Mouse (Mus musculus): ENCODE results near the gene Ephb2. TPM values are rescaled to one million over a fixed set of nuclear protein-coding genes. Genes with fewer than 3 reads are reported as not detected.

Ephb2 gene
- total RNA-seq, 2 experiments from 2014 or later, result 0.49 to 0.89 TPM

GRCm38 (mm10) chr4:136772952-136773584 is 62.7 kb downstream of the Ephb2 start:
- intact Hi-C loops (cut with DNase I), result no loop called here
- no peak for DNase-seq (ENCODE audit: low spot score)

- DNase-seq (ENCODE audit: low spot score), result no peak
- intact Hi-C loops (cut with DNase I), result no loop called here
Measured at GRCm38 (mm10) chr4:136772318-136772717, 63.5 kb downstream of the Ephb2 start.

GRCm38 (mm10) chr4:136770718-136771117 is 65.1 kb downstream of the Ephb2 start:
- intact Hi-C loops (cut with DNase I), result no loop called here
- no peak for DNase-seq (ENCODE audit: low spot score)

GRCm38 (mm10) chr4:136768499-136768898 is 67.3 kb downstream of the Ephb2 start:
- DNase-seq (ENCODE audit: low spot score), result no peak
- intact Hi-C loops (cut with DNase I), result no loop called here

- DNase-seq (ENCODE audit: low spot score), result no peak
- intact Hi-C loops (cut with DNase I), result no loop called here
Measured at GRCm38 (mm10) chr4:136765080-136765479, 70.7 kb downstream of the Ephb2 start.

- no peak for DNase-seq (ENCODE audit: low spot score)
- intact Hi-C loops (cut with DNase I), result no loop called here
Measured at GRCm38 (mm10) chr4:136763349-136763748, 72.4 kb downstream of the Ephb2 start.

- intact Hi-C loops (cut with DNase I), result no loop called here
- no peak for DNase-seq (ENCODE audit: low spot score)
Measured at GRCm38 (mm10) chr4:136761713-136762380, 73.9 kb downstream of the Ephb2 start.

- intact Hi-C loops (cut with DNase I), result no loop called here
- DNase-seq (ENCODE audit: low spot score), result no peak
Measured at GRCm38 (mm10) chr4:136760882-136761281, 74.9 kb downstream of the Ephb2 start.

GRCm38 (mm10) chr4:136757096-136757495 is 78.7 kb downstream of the Ephb2 start:
- intact Hi-C loops (cut with DNase I), result no loop called here
- DNase-seq (ENCODE audit: low spot score), result no peak

- intact Hi-C loops (cut with DNase I), result no loop called here
Measured at GRCm38 (mm10) chr4:136756486-136756885, 79.3 kb downstream of the Ephb2 start.

GRCm38 (mm10) chr4:136755364-136755811 is 80.4 kb downstream of the Ephb2 start:
- DNase-seq (ENCODE audit: low spot score), result no peak
- intact Hi-C loops (cut with DNase I), result no loop called here

More at GRCm38 (mm10) chr4:136756486-136756885, 79.3 kb downstream of the Ephb2 start:
- DNase-seq (ENCODE audit: low spot score), result no peak

- intact Hi-C loops (cut with DNase I), result no loop called here
- no peak for DNase-seq (ENCODE audit: low spot score)
Measured at GRCm38 (mm10) chr4:136754256-136754655, 81.5 kb downstream of the Ephb2 start.

GRCm38 (mm10) chr4:136751355-136752020 is 84.3 kb downstream of the Ephb2 start:
- intact Hi-C loops (cut with DNase I), result no loop called here
- no peak for DNase-seq (ENCODE audit: low spot score)

- no peak for DNase-seq (ENCODE audit: low spot score)
- intact Hi-C loops (cut with DNase I), result no loop called here
Measured at GRCm38 (mm10) chr4:136750578-136751338, 85.0 kb downstream of the Ephb2 start.

- DNase-seq (ENCODE audit: low spot score), result no peak
- intact Hi-C loops (cut with DNase I), result no loop called here
Measured at GRCm38 (mm10) chr4:136749851-136750577, 85.8 kb downstream of the Ephb2 start.

- intact Hi-C loops (cut with DNase I), result no loop called here
- no peak for DNase-seq (ENCODE audit: low spot score)
Measured at GRCm38 (mm10) chr4:136749431-136749830, 86.4 kb downstream of the Ephb2 start.

GRCm38 (mm10) chr4:136748842-136749392 is 86.9 kb downstream of the Ephb2 start:
- intact Hi-C loops (cut with DNase I), result no loop called here
- no peak for DNase-seq (ENCODE audit: low spot score)

- intact Hi-C loops (cut with DNase I), result no loop called here
- DNase-seq (ENCODE audit: low spot score), result no peak
Measured at GRCm38 (mm10) chr4:136746516-136746915, 89.3 kb downstream of the Ephb2 start.

GRCm38 (mm10) chr4:136742677-136743076 is 93.1 kb downstream of the Ephb2 start:
- intact Hi-C loops (cut with DNase I), result loop anchor here (5.0 kb wide), 1 partner anchor 100 kb away; no protein-coding TSS in a partner anchor
- peak; percentile 31 for DNase-seq (ENCODE audit: low spot score)

Data from heart, postnatal 25 days (tissue).